Mouse (Mus musculus) CD4-positive, CD25-positive, alpha-beta regulatory T cell, adult 9 weeks (primary cell): ENCODE results near the gene Gm20777. TPM values are rescaled to one million over a fixed set of nuclear protein-coding genes. Genes with fewer than 3 reads are reported as not detected.

ENCODE experiments used
- polyA plus RNA-seq: library from polyadenylated mRNA; unstranded; fragments of 100-300 nt; shearing (Covaris generic); gene quantifications from one replicate; pipeline ENCODE4 v1.2.1, GENCODE M21; 2017

The Gm20777 gene
- polyA plus RNA-seq: not detected

DNA sequence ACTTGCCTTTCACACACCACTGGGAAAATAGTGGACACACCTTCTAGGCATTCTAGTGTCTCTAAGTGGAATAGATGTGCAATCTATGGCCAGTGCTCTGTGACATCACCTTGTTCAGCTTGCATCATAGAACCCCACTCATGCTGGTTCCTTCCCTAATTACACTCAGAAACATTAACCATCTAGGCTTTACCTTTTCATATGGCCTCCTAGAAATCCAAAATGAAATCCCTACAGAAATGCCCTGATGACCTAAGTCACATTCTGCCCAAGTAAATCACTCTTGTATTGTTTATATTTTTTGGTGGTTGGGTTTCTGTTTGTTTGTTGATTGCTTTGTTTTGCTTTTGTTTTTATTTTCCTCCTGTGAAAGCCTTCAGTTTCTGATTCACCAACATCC, at the start of gene Gm20777:
Gm20777 (minus strand) TSS at position 101 of the 400 bp plus-strand sequence.

Other genes starting within 250 kb of the Gm20777 start
- gene Gm20737, start 216.4 kb downstream of the Gm20777 start, polyA plus RNA-seq: not detected
- gene Gm21775, start 199.0 kb downstream of the Gm20777 start, polyA plus RNA-seq: not detected
- not detected for gene Gm21900, start 136.1 kb downstream of the Gm20777 start, polyA plus RNA-seq